Mouse (Mus musculus) cerebellum, postnatal 36 days (tissue): ENCODE measurements around the gene Tmem184b.

Source experiments
- DNase-seq, 2 experiments: peaks; one replicate each; pipeline ENCODE4 v3.0.0; 2021 to 2022; ENCODE audit warnings: mixed read lengths in 2 of 2

The Tmem184b gene

GRCm38 (mm10) chr15:79360371-79360770 lies 43.0 kb downstream of the Tmem184b start:
- DNase-seq = no peak

- no peak for DNase-seq
Observed at GRCm38 (mm10) chr15:79359954-79360353, 43.4 kb downstream of the Tmem184b start.

- no peak for DNase-seq
Observed at GRCm38 (mm10) chr15:79357974-79358690, 45.2 kb downstream of the Tmem184b start.

- DNase-seq = peak in 1 of 2 experiments; percentile 22
Observed at GRCm38 (mm10) chr15:79357036-79357911, 46.1 kb downstream of the Tmem184b start.

- no peak for DNase-seq
Observed at GRCm38 (mm10) chr15:79356481-79356880, 46.9 kb downstream of the Tmem184b start.

- DNase-seq = no peak
Observed at GRCm38 (mm10) chr15:79354619-79355018, 48.8 kb downstream of the Tmem184b start.

GRCm38 (mm10) chr15:79353690-79354305 lies 49.6 kb downstream of the Tmem184b start:
- no peak for DNase-seq

- no peak for DNase-seq
Observed at GRCm38 (mm10) chr15:79352479-79352878, 50.9 kb downstream of the Tmem184b start.

- DNase-seq = no peak
Observed at GRCm38 (mm10) chr15:79351331-79351767, 52.0 kb downstream of the Tmem184b start.

- no peak for DNase-seq
Observed at GRCm38 (mm10) chr15:79350866-79351265, 52.5 kb downstream of the Tmem184b start.

- no peak for DNase-seq
Observed at GRCm38 (mm10) chr15:79348651-79349050, 54.7 kb downstream of the Tmem184b start.

- DNase-seq = peak; percentile 41 to 44
Observed at GRCm38 (mm10) chr15:79347845-79348506, 55.4 kb downstream of the Tmem184b start.

GRCm38 (mm10) chr15:79347165-79347844 lies 56.1 kb downstream of the Tmem184b start:
- DNase-seq = peak; percentile 74 to 77

GRCm38 (mm10) chr15:79346051-79346793 lies 57.1 kb downstream of the Tmem184b start, which contains the start of gene Maff:
Maff (plus strand) TSS chr15:79346621.
- DNase-seq = no peak

GRCm38 (mm10) chr15:79344627-79345026 lies 58.7 kb downstream of the Tmem184b start:
- DNase-seq = no peak

- DNase-seq = no peak
Observed at GRCm38 (mm10) chr15:79342641-79343337, 60.6 kb downstream of the Tmem184b start.

- no peak for DNase-seq
Observed at GRCm38 (mm10) chr15:79338978-79339377, 64.4 kb downstream of the Tmem184b start.

- DNase-seq = no peak
Observed at GRCm38 (mm10) chr15:79335061-79335655, 68.2 kb downstream of the Tmem184b start.

- no peak for DNase-seq
Observed at GRCm38 (mm10) chr15:79333409-79333808, 70.0 kb downstream of the Tmem184b start.

- DNase-seq = no peak
Observed at GRCm38 (mm10) chr15:79330521-79330920, 72.8 kb downstream of the Tmem184b start.
